16 mouse cellular contexts compared by ENCODE assay signal in the genomic region with DNA sequence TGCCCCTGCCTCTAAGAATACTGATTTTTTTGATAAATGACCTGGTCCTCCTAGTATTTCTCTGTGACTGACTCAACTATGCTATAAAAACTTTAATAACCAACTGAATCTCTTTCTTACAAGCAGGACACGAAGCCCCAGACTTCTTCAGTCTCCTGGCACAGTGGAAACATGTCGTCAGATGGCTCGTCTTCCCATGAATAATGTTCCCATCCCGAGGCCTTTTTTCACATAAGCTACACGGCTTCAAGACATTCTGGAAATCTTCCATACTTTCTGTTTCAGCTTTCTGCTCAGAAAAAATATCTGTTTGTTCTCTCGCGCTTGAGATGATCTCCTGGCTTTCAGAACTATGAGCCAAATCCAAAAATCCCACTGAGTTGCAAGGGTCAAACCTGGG.
"Had no signal": no experiment of that assay in that cellular context is flagged by ENCODE, and none has a peak within 500 bp of the region (broad histone marks: within the 10 kb centered on the region; RNA-seq: fewer than 3 reads in every experiment).

No protein-coding gene starts in this region.

- H3K27ac ChIP-seq: lung, embryonic 15.5 days; macrophage; midbrain, embryonic 13.5 days; midbrain, embryonic 15.5 days; neural tube, embryonic 12.5 days; stomach, embryonic 15.5 days; stomach, postnatal 0 days had no signal

- H3K4me1 ChIP-seq: lung, embryonic 15.5 days; midbrain, embryonic 13.5 days; midbrain, embryonic 15.5 days; neural tube, embryonic 12.5 days; stomach, embryonic 15.5 days had no signal

- H3K27me3 ChIP-seq: lung, embryonic 15.5 days; megakaryocyte, embryonic 14.5 days; midbrain, embryonic 13.5 days; midbrain, embryonic 15.5 days; neural tube, embryonic 12.5 days; stomach, embryonic 15.5 days had no signal

- DNase-seq: lung, postnatal 14 days; lung, postnatal 36 days; right cerebral cortex, postnatal 14 days; thymus, adult 2 months; thymus, postnatal 25 days; thymus, postnatal 4 days had no signal

- H3K4me2 ChIP-seq: lung, embryonic 15.5 days; midbrain, embryonic 11.5 days; midbrain, embryonic 13.5 days; midbrain, embryonic 15.5 days; neural tube, embryonic 12.5 days; stomach, embryonic 15.5 days had no signal

- H3K4me3 ChIP-seq: lung, embryonic 15.5 days; megakaryocyte, embryonic 14.5 days; midbrain, embryonic 13.5 days; midbrain, embryonic 15.5 days; neural tube, embryonic 12.5 days; stomach, embryonic 15.5 days had no signal

- H3K9me3 ChIP-seq: lung, embryonic 15.5 days; megakaryocyte, embryonic 14.5 days; midbrain, embryonic 13.5 days; midbrain, embryonic 15.5 days; neural tube, embryonic 12.5 days; stomach, embryonic 15.5 days had no signal

- ATAC-seq: lung, postnatal 0 days; midbrain, embryonic 13.5 days; midbrain, embryonic 15.5 days had no signal

- H3K9ac ChIP-seq: lung, embryonic 15.5 days; midbrain, embryonic 13.5 days; midbrain, embryonic 15.5 days; neural tube, embryonic 12.5 days; stomach, embryonic 15.5 days had no signal
